Mouse (Mus musculus) hindbrain, postnatal 0 days (tissue): ENCODE data around the gene Fat3. TPM values are rescaled to one million over a fixed set of nuclear protein-coding genes. Genes with fewer than 3 reads are reported as not detected.

Experiments
- ATAC-seq: fragments of 200-750 bp; cut with Nextera tagmentation; 2 replicates; pipeline ENCODE4 v1.8.0; 2017; ENCODE audit warnings: mild to moderate bottlenecking, moderate TSS enrichment, moderate library complexity
- DNase-seq: peaks from one replicate; pipeline ENCODE4 v3.0.0-alpha.2; 2015; ENCODE audit warnings: low spot score
- H3K27ac ChIP-seq: fragments of 300-500 bp; sonication (generic); 2 replicates; pipeline ENCODE4 v1.5.1; 2014; ENCODE audit warnings: mild to moderate bottlenecking
- H3K27me3 ChIP-seq: fragments of 300-500 bp; sonication (generic); 2 replicates; pipeline ENCODE4 v1.6.1; 2014; ENCODE audit warnings: low read length, mixed read lengths; ENCODE audit not compliant: insufficient read depth
- H3K36me3 ChIP-seq: fragments of 300-500 bp; sonication (generic); 2 replicates; pipeline ENCODE4 v1.6.1; 2014; ENCODE audit warnings: low read length, mixed read lengths; ENCODE audit not compliant: insufficient read depth
- H3K4me1 ChIP-seq: fragments of 300-500 bp; sonication (generic); 2 replicates; pipeline ENCODE4 v1.6.1; 2014; ENCODE audit warnings: antibody characterized with exemption, low read length, mixed read lengths; ENCODE audit not compliant: insufficient read depth
- H3K4me2 ChIP-seq: fragments of 300-500 bp; sonication (generic); 2 replicates; pipeline ENCODE4 v1.6.1; 2014; ENCODE audit warnings: low read depth, mild to moderate bottlenecking, low read length, moderate library complexity, mixed read lengths
- H3K4me3 ChIP-seq: fragments of 300-500 bp; sonication (generic); 2 replicates; pipeline ENCODE4 v1.5.1; 2014; ENCODE audit warnings: low read length
- H3K9ac ChIP-seq: fragments of 300-500 bp; sonication (generic); replicated peaks from 2 replicates; pipeline ENCODE4 v1.6.1; 2014; ENCODE audit warnings: mild to moderate bottlenecking, low read length, moderate library complexity, mixed read lengths
- H3K9me3 ChIP-seq: fragments of 300-500 bp; sonication (generic); 2 replicates; pipeline ENCODE4 v1.6.1; 2016; ENCODE audit warnings: low read length, mixed read lengths
- CTCF ChIP-seq: IDR thresholded peaks from 2 replicates; pipeline ENCODE4 v1.5.1; 2016; ENCODE audit warnings: antibody characterized with exemption, control low read depth, low read depth
- WGBS: fragments of 180-500 bp; shearing (Covaris S2); extraction: QIAGEN DNeasy Blood & Tissue Kit; methylation state at CpG from one replicate; pipeline ENCODE4 v1.1.7; 2014; 5-methylcytosine and 5-hydroxymethylcytosine counted together
- polyA plus RNA-seq: library from polyadenylated mRNA; unstranded; fragments of >200 nt; fragmentation: Nextera tagmentation; extraction: Ambion mirVana; gene quantifications from 2 replicates; pipeline ENCODE4 v1.2.1, GENCODE M21; 2015
- total RNA-seq: library from RNA; depleted of rRNA; stranded (reverse); fragments of >200 nt; gene quantifications from 2 replicates; pipeline ENCODE4 v1.2.3, GENCODE M21; 2014

Gene Fat3
- total and polyA plus RNA-seq, 2 experiments from 2014 or later: 4.7 to 36.4 TPM

- DNase-seq (no peak), ATAC-seq (no peak)
- Histone ChIP-seq H3K27ac (no peak overlapping the region), H3K36me3 (no peaks in the 10 kb centered on the region), H3K4me2 (no peak overlapping the region), H3K4me3 (no peak overlapping the region), H3K4me1 (0 out of 2 replicates have a peak, but pooled peaks cover 3% of the 10 kb centered on the region), H3K9me3 (no peaks in the 10 kb centered on the region), H3K27me3 (no peaks in the 10 kb centered on the region), H3K9ac (no peak overlapping the region)
- TF ChIP-seq CTCF: no peak
These were observed 274.5 kb downstream of the Fat3 start for GRCm38 (mm10) chr9:16226545-16226944.

GRCm38 (mm10) chr9:16221885-16222284 is 279.2 kb downstream of the Fat3 start:
- H3K9me3 ChIP-seq: no peaks in the 10 kb centered on the region
- DNase-seq (peak; percentile 84), ATAC-seq (peak; percentile 73)
- H3K36me3 ChIP-seq: no peaks in the 10 kb centered on the region
- H3K4me2 ChIP-seq: no peak overlapping the region
- no peak overlapping the region for H3K27ac ChIP-seq
- WGBS: 31% methylated on average over 5 of the region's 5 CpGs
- no peaks in the 10 kb centered on the region for H3K27me3 ChIP-seq
- H3K4me1 ChIP-seq: 0 out of 2 replicates have a peak, but pooled peaks cover 3% of the 10 kb centered on the region
- TF ChIP-seq CTCF: peak; percentile 18; the same call in 1 of the 2 replicates
- H3K4me3 ChIP-seq: no peak overlapping the region
- no peak overlapping the region for H3K9ac ChIP-seq

DNA sequence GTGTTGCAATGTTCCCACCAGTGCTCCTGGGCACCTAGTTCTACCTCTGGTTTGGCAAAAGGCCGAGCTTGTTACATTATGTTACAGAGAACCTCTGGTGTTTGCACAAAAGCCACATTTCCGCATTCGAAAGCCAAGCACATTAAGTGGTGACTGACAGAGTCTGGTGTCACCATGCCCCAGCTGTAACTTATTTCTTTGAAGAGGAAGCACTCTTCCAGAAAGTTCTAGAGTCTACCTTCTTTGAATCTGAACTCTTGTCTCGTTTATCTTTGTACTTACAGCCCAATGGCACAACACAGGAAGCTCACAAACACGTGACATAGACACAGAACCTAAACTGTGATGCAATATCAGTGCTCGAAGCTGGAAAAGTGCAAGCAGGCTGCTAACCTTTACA is 284.9 kb downstream of the Fat3 start:
- Histone ChIP-seq H3K27me3 (no peaks in the 10 kb centered on the region), H3K4me2 (no peak overlapping the region), H3K36me3 (no peaks in the 10 kb centered on the region), H3K9me3 (no peaks in the 10 kb centered on the region), H3K27ac (0 out of 2 replicates have a peak overlapping the region, but pooled peaks have one; percentile 7), H3K9ac (no peak overlapping the region), H3K4me1 (peaks cover 5% of the 10 kb centered on the region; the same call in 1 of the 2 replicates), H3K4me3 (no peak overlapping the region)
- ATAC-seq (no peak), DNase-seq (no peak)
- 71% methylated on average over 6 of the region's 6 CpGs for WGBS
- TF ChIP-seq CTCF: no peak

DNA sequence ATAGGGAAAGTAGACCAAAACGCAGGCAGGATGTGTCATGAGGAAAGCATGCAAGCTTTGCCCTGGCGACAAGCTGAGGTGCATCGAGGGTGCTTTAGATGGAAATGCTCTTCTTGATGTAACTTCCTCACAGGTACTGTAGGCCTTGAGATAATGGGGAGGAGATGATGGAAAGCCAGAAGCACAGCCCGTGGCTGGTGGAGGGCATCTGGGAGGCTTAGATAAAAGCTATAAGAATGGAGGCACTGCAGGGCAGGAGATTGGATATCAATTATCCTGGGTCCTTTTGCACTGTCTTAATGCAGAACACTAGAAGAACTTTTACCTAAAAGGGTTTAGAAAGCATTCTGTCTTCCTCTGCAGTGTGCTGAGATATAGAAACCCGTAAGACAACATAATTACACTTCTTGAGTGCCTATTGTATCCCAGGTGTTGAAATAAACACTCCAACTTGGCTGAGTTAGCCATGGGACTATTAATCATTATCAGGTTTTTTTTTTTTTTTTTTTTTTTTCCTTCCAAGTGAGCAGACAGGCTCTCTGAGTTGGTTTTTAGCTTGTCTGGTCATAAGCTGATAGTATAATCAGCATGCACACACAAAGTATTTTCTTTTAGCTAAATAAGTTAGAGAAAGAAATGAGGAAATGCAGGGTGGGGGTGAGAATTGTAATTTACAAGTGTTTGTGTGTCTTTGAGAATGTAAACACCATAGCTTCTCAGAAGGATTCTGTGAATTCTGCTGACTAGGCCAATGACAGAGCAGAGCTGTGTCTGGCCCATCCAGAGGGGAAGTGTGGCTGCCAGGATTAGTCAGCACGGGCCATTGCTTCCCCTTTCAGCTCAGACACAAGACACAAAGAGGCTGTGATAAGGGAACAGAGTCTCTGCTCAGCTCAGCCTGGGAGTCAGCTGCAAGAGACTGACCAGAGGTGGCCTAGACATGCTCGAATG is 286.1 kb downstream of the Fat3 start:
- Histone ChIP-seq H3K4me1 (peaks cover 5% of the 10 kb centered on the region; the same call in 1 of the 2 replicates), H3K4me3 (no peak overlapping the region), H3K27ac (0 out of 2 replicates have a peak overlapping the region, but pooled peaks have one; percentile 7), H3K9me3 (no peaks in the 10 kb centered on the region), H3K27me3 (no peaks in the 10 kb centered on the region), H3K4me2 (no peak overlapping the region), H3K9ac (no peak overlapping the region), H3K36me3 (no peaks in the 10 kb centered on the region)
- TF ChIP-seq CTCF: no peak
- ATAC-seq: peak; percentile 86
- 58% methylated on average over 7 of the region's 7 CpGs for WGBS
- DNase-seq: peak; percentile 75

GRCm38 (mm10) chr9:16213324-16213723 is 287.8 kb downstream of the Fat3 start:
- no peak overlapping the region for H3K4me3 ChIP-seq
- no peak for ATAC-seq
- peaks cover 5% of the 10 kb centered on the region; the same call in 1 of the 2 replicates for H3K4me1 ChIP-seq
- no peaks in the 10 kb centered on the region for H3K36me3 ChIP-seq
- H3K9me3 ChIP-seq: no peaks in the 10 kb centered on the region
- TF ChIP-seq CTCF: no peak
- H3K9ac ChIP-seq: no peak overlapping the region
- no peaks in the 10 kb centered on the region for H3K27me3 ChIP-seq
- DNase-seq: no peak
- 68% methylated on average over 1 of the region's 1 CpGs for WGBS
- no peak overlapping the region for H3K27ac ChIP-seq
- H3K4me2 ChIP-seq: no peak overlapping the region

DNA sequence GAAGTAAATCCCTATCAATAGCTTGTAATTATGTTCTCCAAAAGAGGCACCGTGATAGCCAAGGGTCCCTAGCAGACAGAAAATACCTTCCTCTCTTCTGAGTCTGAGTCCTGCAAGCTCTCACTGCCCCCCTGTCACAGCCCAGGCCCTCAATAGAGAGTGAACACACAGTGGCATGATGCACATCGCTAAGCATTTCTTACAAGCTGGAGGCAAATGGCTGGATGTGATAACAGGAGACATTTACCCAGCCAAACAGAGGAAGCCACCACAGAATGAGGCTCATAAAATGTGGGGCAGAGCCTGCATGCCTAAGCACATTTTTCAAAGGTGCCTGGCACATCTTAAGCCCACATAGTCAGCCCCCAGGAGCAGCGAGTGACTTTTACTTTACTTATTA is 288.5 kb downstream of the Fat3 start:
- H3K4me2 ChIP-seq: no peak overlapping the region
- no peak overlapping the region for H3K4me3 ChIP-seq
- H3K9ac ChIP-seq: no peak overlapping the region
- H3K36me3 ChIP-seq: no peaks in the 10 kb centered on the region
- no peaks in the 10 kb centered on the region for H3K9me3 ChIP-seq
- ATAC-seq (0 out of 2 replicates have a peak, but pooled peaks have one; percentile 32), DNase-seq (peak; percentile 20)
- 56% methylated on average over 3 of the region's 3 CpGs for WGBS
- H3K27me3 ChIP-seq: no peaks in the 10 kb centered on the region
- no peak for TF ChIP-seq CTCF
- H3K27ac ChIP-seq: no peak overlapping the region
- peaks cover 5% of the 10 kb centered on the region; the same call in 1 of the 2 replicates for H3K4me1 ChIP-seq

DNA sequence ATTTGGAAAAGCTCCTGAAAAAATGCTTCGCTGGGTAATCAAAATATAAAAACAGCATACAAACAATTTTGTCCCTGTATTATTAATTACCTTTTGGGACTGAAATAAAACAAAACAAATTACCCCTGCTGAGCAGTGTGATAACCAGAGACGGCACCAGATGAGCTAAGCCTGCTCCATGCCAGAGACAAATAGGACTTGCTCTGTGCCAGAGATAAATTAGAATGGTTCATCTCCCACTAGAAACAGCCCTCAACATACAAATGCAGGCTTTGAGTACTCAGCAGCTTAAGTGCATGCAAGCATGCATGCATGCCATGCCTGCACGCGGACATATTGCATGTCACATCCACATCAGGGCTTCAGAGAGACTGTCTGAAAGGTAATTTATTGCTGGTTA is 288.9 kb downstream of the Fat3 start:
- 0 out of 2 replicates have a peak, but pooled peaks have one; percentile 45 for ATAC-seq
- Histone ChIP-seq H3K36me3 (no peaks in the 10 kb centered on the region), H3K27me3 (no peaks in the 10 kb centered on the region), H3K27ac (no peak overlapping the region; the same call in 1 of the 2 replicates), H3K9ac (no peak overlapping the region), H3K9me3 (no peaks in the 10 kb centered on the region), H3K4me1 (peaks cover 5% of the 10 kb centered on the region; the same call in 1 of the 2 replicates), H3K4me2 (no peak overlapping the region), H3K4me3 (no peak overlapping the region)
- TF ChIP-seq CTCF: no peak
- peak; percentile 38 for DNase-seq
- WGBS: 48% methylated on average over 4 of the region's 4 CpGs
